8 mouse cellular contexts compared by ENCODE assay signal in the genomic region with DNA sequence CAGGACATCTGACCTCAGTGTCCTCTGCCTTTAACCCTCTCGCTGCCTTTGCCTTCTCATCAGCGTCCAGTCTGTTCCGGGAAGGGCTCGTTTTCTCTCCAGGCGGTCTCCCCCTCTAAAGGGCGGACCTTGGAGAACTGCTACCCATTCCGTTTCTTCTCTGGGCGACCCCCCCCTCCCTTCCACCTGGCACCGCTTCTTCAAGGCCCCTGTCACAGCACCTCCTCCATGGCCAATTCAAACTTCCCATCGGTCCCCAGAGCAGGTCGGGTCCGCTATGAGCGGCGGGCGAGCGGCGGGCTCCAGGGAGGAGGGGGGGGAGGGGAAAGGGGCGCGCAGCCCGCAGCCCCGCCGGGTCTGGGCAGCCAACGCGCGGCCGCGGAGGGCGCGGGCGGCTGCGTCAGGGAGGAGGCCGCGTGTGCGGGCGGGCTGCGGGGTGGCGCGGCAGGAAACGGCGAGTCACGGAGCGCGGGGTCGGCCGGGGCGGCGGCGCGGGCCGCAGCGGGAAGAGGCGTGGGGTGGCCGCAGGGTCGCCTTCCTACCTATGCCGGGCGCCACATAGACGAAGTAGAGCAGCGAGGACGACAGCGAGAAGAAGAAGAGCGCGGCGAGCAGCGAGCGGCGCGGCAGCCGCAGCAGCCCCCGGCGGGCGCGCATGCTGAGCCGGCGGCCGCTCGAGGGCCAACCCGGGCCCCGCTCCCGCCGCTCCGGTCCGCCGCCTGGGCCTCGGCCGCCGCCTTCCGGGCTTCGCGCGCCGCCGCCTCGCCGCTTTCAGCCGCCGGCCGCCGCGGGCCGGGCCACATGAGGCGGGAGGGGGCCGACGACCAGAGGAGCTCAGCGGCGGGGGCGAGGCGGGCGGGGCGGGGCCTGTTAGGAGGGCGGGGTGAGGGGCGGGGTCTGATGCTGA. TPM values are rescaled to one million over a fixed set of nuclear protein-coding genes. Genes with fewer than 3 reads are reported as not detected.
DNase-seq lines count a peak whose midpoint lies in the region; ATAC-seq and TF ChIP-seq lines count a peak whose summit lies in the region.

A gene (minus strand): TSS at position 808 of the 907 bp plus-strand sequence.

- no peak for DNase-seq in frontal cortex, postnatal 25 days (ENCODE audit: low spot score in 2 of 2)
- peak; percentile 49 for DNase-seq in R1 (ENCODE audit: low read depth, low spot score)
- peak; percentile 68 for DNase-seq in embryo, embryonic 9.5 days (ENCODE audit: extremely low spot score)
- DNase-seq in layer of hippocampus, postnatal 10 days (ENCODE audit: low spot score in 2 of 2), result peak in 1 of 2 experiments; percentile 50
- peak; percentile 57 for DNase-seq in mesoderm, embryonic 11.5 days (ENCODE audit: low read depth, low spot score)

- peak within 1 kb of the TSS; percentile 86 for H3K4me2 ChIP-seq in heart, embryonic 15.5 days

- H3K4me1 ChIP-seq in heart, embryonic 15.5 days (replicated peaks), result peaks cover 38% of the 10 kb centered on the region
- H3K4me1 ChIP-seq in testis, adult 2 months (ENCODE audit: control insufficient read depth, insufficient read depth, low read length), result peaks cover 7% of the 10 kb centered on the region

- TF ChIP-seq POLR2A in testis, adult 2 months (IDR thresholded peaks at IDR 0.05; ENCODE audit: control insufficient read depth, low read depth, low read length), result 0 out of 2 replicates have a peak, but pooled peaks have one; percentile 17

- under 1% methylated on average over 101 of the region's 111 CpGs for WGBS in heart, embryonic 15.5 days

- peak within 1 kb of the TSS; percentile 94 for H3K4me3 ChIP-seq in heart, embryonic 15.5 days
- H3K4me3 ChIP-seq in testis, adult 2 months (ENCODE audit: control insufficient read depth, low read depth, low read length), result peak within 1 kb of the TSS; percentile 95

- H3K27ac ChIP-seq in heart, embryonic 15.5 days, result peak within 1 kb of the TSS; percentile 89
- H3K27ac ChIP-seq in testis, adult 2 months (ENCODE audit: control insufficient read depth, insufficient read depth, low read depth, low read length), result peak within 1 kb of the TSS; percentile 89

- no peaks in the 10 kb centered on the region for H3K9me3 ChIP-seq in heart, embryonic 15.5 days (replicated peaks)

- H3K36me3 ChIP-seq in heart, embryonic 15.5 days, result no peaks in the 10 kb centered on the region
- no peaks in the 10 kb centered on the region for H3K36me3 ChIP-seq in testis, adult 2 months (ENCODE audit: control insufficient read depth, insufficient read depth, low read length)

- H3K9ac ChIP-seq in heart, embryonic 15.5 days, result peak within 1 kb of the TSS; percentile 90

- H3K27me3 ChIP-seq in heart, embryonic 15.5 days, result no peaks in the 10 kb centered on the region
- H3K27me3 ChIP-seq in testis, adult 2 months (ENCODE audit: control insufficient read depth, insufficient read depth, low read length), result no peaks in the 10 kb centered on the region

- peak; percentile 24; the same call in 1 of the 2 replicates for ATAC-seq in frontal cortex, adult (ENCODE audit: low TSS enrichment)
- ATAC-seq in heart, embryonic 15.5 days (replicated peaks; ENCODE audit: insufficient number of reproducible peaks, insufficient read depth, low FRiP score, low read depth), result peak; percentile 26; the same call in 1 of the 2 replicates

- TF ChIP-seq CTCF in testis, adult 2 months (IDR thresholded peaks at IDR 0.05; ENCODE audit: control insufficient read depth, insufficient read depth, insufficient replicate concordance, low read depth, low read length), result no peak

RNA-seq across cellular contexts. Expression of the gene that starts here (rescaled TPM):
- polyA plus RNA-seq in heart, embryonic 15.5 days (2015; fragmentation: Nextera tagmentation; extraction: Ambion mirVana), result 11.7 and 12.7 TPM in 2 replicates
- total RNA-seq in layer of hippocampus, postnatal 10 days (2021), result 10 to 100 TPM; 72.7 to 76.9 TPM
- polyA plus RNA-seq in testis, adult 2 months (2012; rRNA removed), result 5.4 and 5.8 TPM in 2 replicates

Comparison
In these comparisons a context has a peak if more than half of its experiments do, and no peak if none do; other contexts are left out.
1. DNase-seq: peak in R1 (single experiment), embryo, embryonic 9.5 days (single experiment) and mesoderm, embryonic 11.5 days (single experiment); none in frontal cortex, postnatal 25 days (0 of 2).